Mouse (Mus musculus) testis, postnatal 14 days (tissue): ENCODE results near the gene Hcst.

Source experiments
- DNase-seq: peaks from one replicate; pipeline ENCODE4 v3.0.0; 2021; ENCODE audit warnings: low spot score

Gene Hcst

GRCm38 (mm10) chr7:30419561-30420499 lies at the start of gene Hcst:
Hcst (minus strand) TSS chr7:30419854.
- no peak for DNase-seq

DNA sequence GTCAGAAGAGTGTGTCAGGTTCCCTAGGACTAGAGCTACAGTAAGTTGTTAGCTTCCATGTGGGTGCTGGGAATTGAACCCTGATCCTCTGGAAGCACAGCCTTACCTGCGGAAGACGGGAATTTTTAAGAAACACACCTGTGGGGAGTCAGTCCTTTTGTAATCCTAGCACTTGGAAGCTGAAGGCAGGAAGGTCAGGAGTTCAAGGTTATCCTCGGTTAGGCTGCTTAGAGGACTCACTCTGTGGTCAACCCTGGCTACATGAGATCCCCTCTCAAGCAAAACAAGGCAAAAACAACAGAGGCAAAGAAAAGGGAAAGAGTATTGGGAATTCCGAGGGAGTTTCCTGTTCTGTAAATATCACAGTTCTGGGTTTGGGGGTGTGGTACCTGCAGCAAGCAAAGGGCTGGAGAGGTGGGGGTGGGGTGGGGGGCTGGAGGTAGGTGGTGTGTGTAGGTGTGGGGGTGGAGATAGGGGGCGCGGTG lies 45.2 kb upstream of the Hcst start:
- no peak for DNase-seq

DNA sequence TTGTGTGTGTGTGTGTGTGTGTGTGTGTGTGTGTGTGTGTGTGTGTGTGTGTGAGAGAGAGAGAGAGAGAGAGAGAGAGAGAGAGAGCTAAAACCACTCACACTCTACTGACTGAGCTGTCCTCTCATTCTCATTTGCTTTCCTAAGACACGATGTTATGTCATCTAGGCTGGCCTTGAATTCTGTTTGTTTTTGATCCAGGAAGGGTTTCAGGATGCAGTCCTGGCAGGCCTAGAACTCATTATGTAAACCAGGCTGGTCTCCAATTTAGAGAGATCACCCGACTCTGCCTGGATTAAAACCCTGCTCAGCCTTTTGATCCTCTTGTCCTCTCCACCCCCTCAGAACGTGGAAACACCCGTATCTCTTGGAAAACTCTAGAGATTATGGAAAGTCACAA lies 44.3 kb upstream of the Hcst start:
- DNase-seq: no peak

- DNase-seq: no peak
Measured at GRCm38 (mm10) chr7:30463568-30463967, 43.9 kb upstream of the Hcst start.

DNA sequence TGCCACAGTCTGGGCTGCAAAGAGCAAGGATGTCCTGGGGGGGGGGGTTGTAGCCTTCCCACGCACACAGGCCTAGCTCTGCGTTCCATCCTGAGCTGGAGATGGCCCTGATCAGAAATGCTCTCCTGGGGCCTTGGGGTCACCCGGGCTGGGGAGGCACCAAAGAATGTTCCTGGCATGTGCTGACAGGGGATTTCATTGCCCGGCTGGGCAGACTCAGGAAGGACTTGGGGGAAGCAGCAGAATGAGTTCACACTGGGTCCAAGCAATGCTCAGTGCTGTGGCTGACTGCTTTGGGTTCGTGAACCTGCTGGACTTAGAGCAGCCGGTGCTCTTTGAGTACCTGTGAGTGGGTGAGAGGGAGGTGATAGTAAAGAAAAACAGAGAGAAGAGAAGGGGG lies 39.8 kb upstream of the Hcst start:
- no peak for DNase-seq

DNA sequence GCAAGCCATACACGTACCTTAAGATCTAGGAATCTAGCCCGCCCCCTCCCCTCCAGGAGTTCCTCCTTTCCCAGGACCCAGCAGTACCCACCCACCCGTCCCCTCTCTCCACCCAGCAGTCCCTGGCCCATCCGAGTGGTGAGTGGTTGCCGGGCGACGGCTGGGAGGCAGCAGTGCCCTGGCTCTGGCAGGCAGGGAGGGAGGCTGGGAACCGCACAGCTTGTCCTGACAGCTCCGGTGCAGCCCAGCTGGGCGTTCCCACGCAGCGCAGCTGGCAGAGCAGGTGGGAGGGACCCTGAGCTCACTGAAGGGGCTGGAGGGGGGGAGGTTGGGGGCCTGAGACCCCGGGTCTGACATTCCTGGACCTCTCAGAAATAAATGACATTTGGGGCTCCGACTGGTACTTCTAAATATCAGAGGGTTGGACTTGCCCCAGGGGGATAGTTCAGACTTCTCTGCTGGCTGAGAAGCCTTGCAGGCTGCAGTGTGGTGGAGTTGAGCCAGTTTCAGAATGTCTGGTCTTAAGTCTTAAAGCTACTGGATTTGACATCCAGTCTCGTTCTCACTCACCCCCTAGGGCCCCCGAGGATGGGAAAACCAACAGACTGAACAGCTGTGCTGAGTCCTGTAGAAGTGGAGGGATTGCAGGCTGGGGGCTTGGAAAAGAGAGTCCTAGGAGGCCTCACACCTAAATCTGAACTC lies 38.1 kb upstream of the Hcst start, which contains the start of the genes Kirrel2 and Nphs1:
Gene Kirrel2, minus strand, starts transcription at position 62 of the 702 bp plus-strand sequence.
Gene Nphs1, plus strand, starts transcription at position 687 of the 702 bp plus-strand sequence.
- no peak for DNase-seq

- no peak for DNase-seq
Measured at GRCm38 (mm10) chr7:30456911-30457628, 37.4 kb upstream of the Hcst start.

GRCm38 (mm10) chr7:30456487-30456886 lies 36.8 kb upstream of the Hcst start:
- DNase-seq: no peak

DNA sequence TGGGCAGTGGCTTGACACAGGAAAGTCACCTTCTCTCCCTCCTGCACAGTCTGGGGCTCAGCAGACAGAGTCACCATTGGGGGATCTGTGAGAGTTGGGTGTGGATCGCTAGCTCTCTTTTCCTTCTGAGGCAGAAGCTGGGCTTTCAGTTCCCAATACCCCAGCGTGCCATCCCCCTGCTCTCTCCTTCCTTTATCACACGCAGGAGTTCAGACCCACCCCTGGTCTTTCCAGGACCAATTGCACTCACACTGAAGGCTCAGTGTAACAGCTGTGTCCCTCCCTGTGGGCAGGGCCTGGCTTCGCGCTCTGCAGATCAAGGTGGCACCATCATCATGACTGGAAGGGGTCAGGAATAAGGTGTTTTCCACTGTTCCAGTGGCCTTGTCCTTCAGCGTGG lies 34.6 kb upstream of the Hcst start:
- no peak for DNase-seq

DNA sequence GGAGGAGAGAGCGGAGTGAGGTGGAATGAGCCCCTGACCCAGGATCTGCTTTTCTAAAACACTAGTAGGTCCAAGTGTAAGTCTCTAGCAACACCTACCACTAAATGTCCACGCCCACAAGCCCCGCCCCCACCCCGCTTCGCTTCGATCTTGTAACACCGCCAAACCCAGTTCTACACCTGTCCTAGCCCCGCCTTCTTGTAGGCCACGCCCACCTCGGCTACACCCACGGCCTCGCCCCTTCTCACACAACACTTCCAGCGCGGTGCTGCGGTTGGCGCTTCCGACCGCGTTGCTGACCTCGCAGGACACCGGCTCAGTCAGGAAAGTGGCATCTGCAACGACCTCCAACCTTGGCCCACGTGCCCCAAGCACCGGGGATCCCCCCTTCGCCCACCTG lies 34.1 kb upstream of the Hcst start:
- no peak for DNase-seq

DNA sequence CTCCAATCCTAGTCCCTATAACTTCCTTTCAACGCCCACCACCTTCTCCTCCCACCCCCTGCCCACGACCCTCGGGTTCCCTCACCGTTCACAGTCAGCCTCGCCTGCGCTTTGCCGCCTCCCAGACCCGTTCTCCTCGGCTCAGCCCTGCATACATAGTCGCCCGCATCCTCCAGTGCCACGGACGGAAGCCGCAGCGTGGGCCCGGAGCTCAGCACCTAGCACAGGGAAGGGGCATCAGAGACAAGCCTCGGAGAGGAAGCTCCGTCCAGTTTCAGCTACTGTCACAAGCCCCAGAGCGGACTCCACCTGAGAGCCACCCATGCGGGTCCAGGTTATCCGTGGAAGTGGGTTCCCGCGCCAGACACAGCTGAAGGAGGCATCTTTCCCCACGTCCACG lies 33.7 kb upstream of the Hcst start:
- DNase-seq: no peak

DNA sequence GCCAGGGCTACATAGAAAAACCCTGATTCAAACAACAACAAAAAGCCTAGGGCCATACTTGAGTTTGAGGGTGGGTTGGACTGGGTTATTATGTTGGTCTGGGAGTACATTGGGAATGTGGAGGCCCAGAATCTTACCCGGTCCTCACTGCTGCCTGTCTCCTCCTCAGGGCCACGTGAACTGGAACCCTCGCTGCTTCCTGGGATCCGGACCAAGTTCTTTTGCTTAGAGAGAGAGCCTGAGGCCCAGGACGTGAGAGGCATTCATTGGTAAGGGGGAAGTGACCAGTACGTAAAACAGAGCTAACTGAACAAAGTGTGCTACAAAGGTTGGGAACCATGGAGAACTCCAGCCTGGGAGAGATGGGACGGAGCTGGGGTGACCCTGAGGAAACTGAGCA lies 30.6 kb upstream of the Hcst start:
- DNase-seq: no peak

DNA sequence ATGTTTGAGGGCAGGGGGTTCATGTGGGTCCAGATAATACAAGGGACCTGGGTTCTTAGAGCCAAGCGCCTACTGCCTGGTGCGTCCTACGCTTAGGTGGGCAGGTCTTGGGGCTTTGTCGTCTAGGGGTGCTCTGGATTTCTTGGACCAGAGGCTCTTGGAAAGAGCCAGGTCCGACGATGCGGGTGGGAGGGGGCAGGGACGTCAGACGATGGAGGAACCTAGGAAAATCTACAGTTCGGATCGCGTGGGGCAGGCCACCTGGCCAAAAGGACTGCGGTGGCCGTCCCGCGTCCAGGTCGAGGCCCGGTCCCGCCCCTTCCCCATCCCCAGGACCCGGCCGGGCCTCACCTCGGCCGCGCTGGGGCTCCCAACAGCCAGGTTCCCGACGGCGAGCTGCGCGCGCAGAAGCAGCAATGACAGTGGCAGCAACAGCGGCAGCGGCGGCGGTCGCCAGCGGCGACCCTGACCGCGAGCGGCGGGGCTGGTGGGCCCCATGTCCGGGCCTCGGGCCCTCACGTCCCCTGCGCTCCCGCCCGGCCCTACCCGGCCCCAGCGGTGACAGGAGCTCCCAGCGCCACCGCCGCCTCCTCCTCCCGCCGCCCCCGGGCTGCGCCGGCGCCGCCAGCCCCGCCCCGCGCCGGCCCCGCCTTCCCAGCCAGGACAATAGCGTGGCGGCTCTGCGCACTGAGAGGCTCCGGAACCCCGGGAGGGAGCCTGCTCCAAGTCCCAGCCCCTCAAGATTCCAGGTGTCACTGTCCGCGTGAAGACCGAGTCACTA lies 25.5 kb upstream of the Hcst start, which contains the start of gene Aplp1:
Gene Aplp1, minus strand, starts transcription at position 565 of the 781 bp plus-strand sequence.
- no peak for DNase-seq

DNA sequence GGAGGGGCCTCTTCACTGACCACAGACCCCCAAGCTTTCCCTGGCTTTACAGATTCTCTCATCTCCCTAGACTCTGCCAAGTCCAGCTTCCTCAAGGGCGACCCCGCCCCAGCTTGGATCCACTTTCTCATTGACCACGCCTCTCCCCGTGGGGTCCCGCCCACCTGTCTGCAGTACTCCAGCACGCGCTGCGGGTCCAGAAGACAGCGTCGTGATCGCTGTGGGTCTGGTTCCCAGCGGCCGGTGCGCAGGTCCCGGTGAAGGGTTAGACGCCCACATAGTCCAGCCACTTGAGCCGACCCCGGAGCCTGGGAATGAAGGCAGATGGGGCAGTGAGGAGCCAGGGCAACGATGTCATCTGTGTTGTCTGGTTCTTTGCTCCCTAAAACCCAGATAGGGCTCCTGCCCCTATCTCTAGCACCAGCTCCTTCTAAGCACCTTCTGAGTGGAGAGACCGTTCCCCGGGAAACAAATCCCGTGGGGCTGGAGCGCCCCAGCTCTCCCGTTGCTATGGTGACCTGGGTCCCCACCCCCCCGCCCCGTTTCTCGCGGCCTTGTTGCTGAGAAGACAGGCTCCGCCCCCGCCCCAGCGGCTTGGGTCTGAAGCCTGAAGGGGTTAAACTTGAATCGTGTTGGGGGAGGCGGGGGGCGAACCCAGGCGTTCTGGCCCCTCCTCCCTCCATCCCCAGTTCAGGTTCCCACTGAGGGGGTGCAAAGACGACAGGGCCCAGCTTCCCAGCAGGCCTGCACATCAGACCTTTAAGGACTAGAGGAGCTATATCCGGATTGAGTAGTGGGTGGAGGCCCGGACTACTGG lies 24.7 kb upstream of the Hcst start:
- DNase-seq: peak; percentile 62

DNA sequence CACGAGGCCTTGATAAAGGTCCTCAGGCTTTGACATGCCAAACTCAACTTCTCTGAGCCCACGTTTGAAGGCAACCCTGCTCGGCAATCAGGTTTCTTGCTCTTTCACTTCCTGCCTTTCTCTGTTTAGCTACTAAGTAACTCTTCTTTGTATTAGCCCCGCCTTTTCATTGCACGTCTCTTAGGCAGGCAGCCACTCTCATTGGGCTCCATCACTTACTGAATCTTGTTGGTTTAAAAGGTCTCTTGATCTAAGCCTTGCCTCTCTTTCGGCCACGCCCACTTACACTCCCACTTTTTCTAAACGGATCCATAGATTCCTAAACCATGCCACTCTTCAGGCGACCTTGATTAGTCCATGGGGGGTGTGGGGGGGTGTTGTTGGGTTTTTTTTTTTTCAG lies 24.0 kb upstream of the Hcst start:
- no peak for DNase-seq

GRCm38 (mm10) chr7:30440697-30441096 lies 21.0 kb upstream of the Hcst start:
- DNase-seq: no peak

DNA sequence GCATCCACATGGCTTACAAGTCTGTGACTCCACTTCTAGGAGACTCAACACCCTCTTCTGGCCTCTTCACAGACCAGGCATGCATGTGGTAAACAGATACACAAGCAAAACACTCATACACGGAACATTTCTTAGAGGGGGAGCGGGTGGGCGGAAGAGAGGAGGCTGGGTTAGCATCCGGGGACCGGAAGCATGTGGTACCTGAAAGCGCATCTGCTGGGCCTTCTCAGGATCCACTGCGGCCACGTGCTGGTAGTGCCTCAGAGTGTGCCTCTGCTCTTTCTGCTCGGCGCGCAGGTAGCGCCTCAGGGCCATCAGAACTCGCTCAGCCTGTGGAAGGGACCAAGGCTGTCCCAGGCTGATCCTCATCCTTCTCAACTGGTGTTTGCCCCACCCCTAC lies 20.1 kb upstream of the Hcst start:
- no peak for DNase-seq

DNA sequence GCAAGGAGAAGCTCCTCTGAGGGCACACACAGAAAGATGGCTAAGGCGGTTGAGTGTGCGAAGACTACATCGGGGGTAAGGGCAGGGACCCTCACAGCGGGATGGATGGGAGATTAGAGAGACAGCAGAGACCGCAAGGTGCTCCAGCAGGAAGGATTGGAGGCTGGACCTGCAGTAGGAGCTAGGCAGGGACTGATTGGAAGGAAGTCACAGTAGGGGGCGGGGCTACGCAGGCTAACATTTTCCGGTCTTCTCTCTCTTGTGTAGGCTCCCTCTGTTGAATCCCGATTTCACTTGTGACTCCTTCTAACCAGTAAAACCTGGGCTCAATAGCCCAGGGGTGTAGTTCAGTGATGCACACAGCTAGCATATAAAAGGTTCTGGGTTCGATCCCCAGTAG lies 17.2 kb upstream of the Hcst start:
- no peak for DNase-seq

DNA sequence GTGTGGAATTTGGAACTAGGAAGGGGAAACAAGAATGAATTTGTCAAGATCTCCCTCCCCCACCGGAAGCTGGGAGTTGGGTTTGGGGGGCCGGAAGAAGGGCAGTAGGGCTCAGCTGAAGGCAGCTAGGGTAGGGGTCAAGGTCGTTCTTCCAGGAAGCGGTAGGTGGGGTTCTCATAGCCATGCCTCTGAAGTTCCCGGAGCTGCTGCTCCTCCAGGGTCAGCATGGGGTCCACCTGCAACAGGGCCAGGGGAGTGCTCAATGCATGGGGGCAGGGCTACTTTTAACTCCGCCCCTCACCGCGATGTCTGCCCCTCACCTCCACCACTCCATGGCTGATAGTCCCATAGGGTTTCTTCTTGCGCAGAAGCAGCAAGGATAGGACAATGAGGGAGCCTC lies 15.5 kb upstream of the Hcst start:
- DNase-seq: no peak

DNA sequence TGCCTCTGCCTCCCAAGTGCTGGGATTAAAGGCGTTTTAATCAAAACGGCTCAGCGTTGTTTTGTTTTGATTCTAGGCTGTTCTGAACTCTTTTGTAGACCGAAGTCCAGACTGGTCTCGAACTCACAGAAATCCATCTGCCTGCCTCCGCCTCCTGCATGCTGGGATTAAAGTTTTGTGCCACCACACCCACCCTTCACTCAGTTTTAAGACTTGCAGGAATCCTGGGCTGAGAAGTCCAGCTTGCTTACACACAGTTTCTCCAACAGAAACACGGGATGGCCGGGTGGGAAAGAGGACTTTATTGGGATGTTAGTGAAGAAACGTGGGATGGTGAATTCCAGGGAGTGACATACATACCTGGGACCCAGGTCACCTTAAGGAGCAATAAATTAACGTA lies 15.0 kb upstream of the Hcst start:
- DNase-seq: no peak

DNA sequence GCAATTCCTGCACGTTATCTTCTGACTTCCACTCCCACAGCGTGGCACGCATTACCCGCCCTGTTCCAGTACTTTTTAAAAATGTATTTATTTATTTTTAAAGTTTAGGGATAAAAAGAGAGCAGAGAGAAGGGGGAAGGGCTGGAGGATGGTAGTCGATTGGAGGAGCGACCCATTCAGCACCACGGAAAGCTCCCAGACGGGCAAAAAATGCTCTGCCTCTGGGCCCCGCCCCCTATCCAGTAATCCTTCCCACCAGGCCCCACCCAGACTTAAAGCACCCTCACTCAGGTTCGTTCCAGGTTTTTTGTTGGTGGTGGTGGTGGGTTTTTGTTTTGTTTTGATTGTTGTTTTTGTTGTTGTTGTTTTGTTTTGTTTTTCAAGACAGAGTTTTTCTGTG lies 14.6 kb upstream of the Hcst start:
- DNase-seq: no peak
